Mouse (Mus musculus) R1 (cell line): ENCODE measurements around the gene Flg.

Experiments
- DNase-seq: peaks from one replicate; pipeline ENCODE4 v3.0.0-alpha.2; 2018; ENCODE audit warnings: low read depth, low spot score

Flg gene

GRCm38 (mm10) chr3:93273223-93273622, at the start of gene Flg:
Gene Flg, plus strand, starts transcription at chr3:93273523.
- no peak for DNase-seq

GRCm38 (mm10) chr3:93297542-93297941, 24.2 kb downstream of the Flg start:
- DNase-seq, result no peak

GRCm38 (mm10) chr3:93299832-93300231, 26.5 kb downstream of the Flg start:
- DNase-seq, result no peak

- DNase-seq, result no peak
Measured at GRCm38 (mm10) chr3:93301896-93302295, 28.6 kb downstream of the Flg start.

- peak; percentile 35 for DNase-seq
Measured at GRCm38 (mm10) chr3:93306142-93306541, 32.8 kb downstream of the Flg start.

GRCm38 (mm10) chr3:93311371-93311770, 38.0 kb downstream of the Flg start:
- no peak for DNase-seq

GRCm38 (mm10) chr3:93314388-93314787, 41.1 kb downstream of the Flg start:
- no peak for DNase-seq

GRCm38 (mm10) chr3:93319449-93319848, 46.1 kb downstream of the Flg start, which contains the start of gene Hrnr:
Gene Hrnr, plus strand, starts transcription at chr3:93319749.
- no peak for DNase-seq

GRCm38 (mm10) chr3:93337749-93338148, 64.4 kb downstream of the Flg start:
- DNase-seq, result no peak

GRCm38 (mm10) chr3:93340021-93340420, 66.7 kb downstream of the Flg start:
- DNase-seq, result no peak
